Mouse (Mus musculus) G1E (cell line): ENCODE data around the gene Akap13. TPM values are rescaled to one million over a fixed set of nuclear protein-coding genes. Genes with fewer than 3 reads are reported as not detected.

ENCODE experiments used
- ATAC-seq: 2 replicates; pipeline ENCODE4 v1.8.0; 2016; ENCODE audit warnings: mild to moderate bottlenecking; ENCODE audit not compliant: insufficient number of reproducible peaks, poor library complexity, low FRiP score, severe bottlenecking; ENCODE audit errors: extremely low read depth
- DNase-seq: peaks from one replicate; pipeline ENCODE4 v3.0.0; 2012; ENCODE audit warnings: low spot score
- H3K27me3 ChIP-seq: 2 replicates; pipeline ENCODE4 v1.6.1; 2012; ENCODE audit warnings: mild to moderate bottlenecking, low read length, inconsistent platforms; ENCODE audit not compliant: insufficient read depth
- H3K36me3 ChIP-seq: replicated peaks from 2 replicates; pipeline ENCODE3; 2012; ENCODE audit warnings: mild to moderate bottlenecking, inconsistent platforms
- H3K4me1 ChIP-seq: 2 replicates; pipeline ENCODE4 v1.6.1; 2012; ENCODE audit warnings: low read depth, low read length, inconsistent platforms, mixed read lengths; ENCODE audit not compliant: insufficient read depth
- H3K4me3 ChIP-seq: 2 replicates; pipeline ENCODE4 v1.5.1; 2012; ENCODE audit warnings: low read depth, mild to moderate bottlenecking, inconsistent platforms, low read length, moderate library complexity, mixed read lengths
- H3K9me3 ChIP-seq: replicated peaks from 2 replicates; pipeline ENCODE4 v1.6.1; 2012; ENCODE audit warnings: inconsistent platforms
- CTCF ChIP-seq: IDR thresholded peaks from 2 replicates; pipeline ENCODE4 v1.5.1; 2012; ENCODE audit warnings: low read depth, low read length, inconsistent platforms, mixed read lengths
- GATA1 ChIP-seq: IDR thresholded peaks from 2 replicates; pipeline ENCODE4 v1.6.1; 2012; ENCODE audit warnings: borderline replicate concordance, low read length, inconsistent platforms, mixed read lengths
- GATA2 ChIP-seq: IDR thresholded peaks from 2 replicates; pipeline ENCODE4 v1.6.1; 2012; ENCODE audit warnings: low read depth, low read length, inconsistent platforms, borderline replicate concordance
- POLR2AphosphoS5 ChIP-seq: IDR thresholded peaks from 2 replicates; pipeline ENCODE4 v1.6.1; 2012; ENCODE audit warnings: low read depth, low read length, inconsistent platforms; ENCODE audit not compliant: insufficient replicate concordance
- TAL1 ChIP-seq: conservative IDR thresholded peaks from 2 replicates; pipeline ENCODE4 v1.6.1; 2012; ENCODE audit warnings: low read depth, low read length, inconsistent platforms, mixed read lengths
- polyA plus RNA-seq: library from polyadenylated mRNA; stranded (reverse); fragments of >175 nt; gene quantifications from 2 replicates; pipeline ENCODE4 v1.2.3, GENCODE M21; 2012
- total RNA-seq, 2 experiments: library from RNA; stranded (forward) in 1 of 2; stranded (reverse) in 1 of 2; fragments of 200-1000 nt in 1 of 2; fragments of >200 nt in 1 of 2; fragmentation: Nextera tagmentation in 1 of 2; gene quantifications; 2 replicates each; pipeline ENCODE4 v1.2.3; 2014 to 2017

Gene Akap13
- total RNA-seq (2014; fragmentation: Nextera tagmentation) = 25.5 and 123 TPM in 2 replicates
- 47.0 and 50.4 TPM in 2 replicates for total RNA-seq (2017)
- polyA plus RNA-seq = 2.1 and 2.8 TPM in 2 replicates

- H3K36me3 ChIP-seq = no peaks in the 10 kb centered on the region
- H3K4me1 ChIP-seq = peaks cover 3% of the 10 kb centered on the region; the same call in 1 of the 2 replicates
- peak; percentile 93 for ATAC-seq
- peaks cover 8% of the 10 kb centered on the region; the same call in 1 of the 2 replicates for H3K9me3 ChIP-seq
- DNase-seq = no peak
- no peak for TF ChIP-seq POLR2AphosphoS5
- TF ChIP-seq CTCF = no peak
- TF ChIP-seq GATA1 = no peak
- no peak for TF ChIP-seq GATA2
- no peak for TF ChIP-seq TAL1
- peak within 1 kb of the TSS; percentile 60; the same call in 1 of the 2 replicates for H3K4me3 ChIP-seq
- peaks cover 5% of the 10 kb centered on the region; the same call in 1 of the 2 replicates for H3K27me3 ChIP-seq
Measured at GRCm38 (mm10) chr7:75455223-75456151, at the start of gene Akap13. Akap13 (plus strand) TSS chr7:75455534.

DNA sequence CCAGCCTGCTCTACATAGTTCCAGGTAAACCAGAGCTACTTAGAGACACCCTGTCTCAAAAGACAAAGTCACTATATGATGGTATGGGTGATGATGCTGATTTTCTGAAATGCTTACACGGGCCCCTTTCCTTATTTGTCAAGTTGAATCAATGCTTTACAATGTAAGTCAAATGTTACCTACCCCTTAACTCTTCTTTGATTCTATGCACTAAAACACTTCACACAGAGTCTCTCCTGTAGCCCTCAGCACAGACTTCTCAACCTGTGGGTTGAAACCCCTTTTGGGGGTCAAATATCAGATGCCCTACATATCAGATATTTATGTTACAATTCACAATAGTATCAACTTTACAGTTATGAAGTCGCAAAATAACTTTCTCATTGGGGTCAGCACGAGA is 44.7 kb upstream of the Akap13 start:
- ATAC-seq (no peak), DNase-seq (no peak)
- peaks cover 3% of the 10 kb centered on the region; the same call in 1 of the 2 replicates for H3K27me3 ChIP-seq
- H3K4me3 ChIP-seq = no peak overlapping the region
- H3K36me3 ChIP-seq = no peaks in the 10 kb centered on the region
- no peaks in the 10 kb centered on the region for H3K4me1 ChIP-seq
- no peaks in the 10 kb centered on the region for H3K9me3 ChIP-seq
- no peak for TF ChIP-seq GATA2

GRCm38 (mm10) chr7:75411226-75411625 is 44.1 kb upstream of the Akap13 start:
- no peaks in the 10 kb centered on the region for H3K36me3 ChIP-seq
- peaks cover 3% of the 10 kb centered on the region; the same call in 1 of the 2 replicates for H3K27me3 ChIP-seq
- no peaks in the 10 kb centered on the region for H3K9me3 ChIP-seq
- TF ChIP-seq GATA2 = no peak
- TF ChIP-seq CTCF = no peak
- TF ChIP-seq GATA1 = no peak
- no peak overlapping the region for H3K4me3 ChIP-seq
- no peak for DNase-seq
- H3K4me1 ChIP-seq = no peaks in the 10 kb centered on the region
- ATAC-seq = no peak

- no peak overlapping the region for H3K4me3 ChIP-seq
- TF ChIP-seq CTCF (no peak), GATA1 (no peak), TAL1 (no peak), GATA2 (no peak), POLR2AphosphoS5 (no peak)
- no peak for DNase-seq
- ATAC-seq = no peak
- peaks cover 3% of the 10 kb centered on the region; the same call in 1 of the 2 replicates for H3K27me3 ChIP-seq
- no peaks in the 10 kb centered on the region for H3K36me3 ChIP-seq
- H3K4me1 ChIP-seq = no peaks in the 10 kb centered on the region
- H3K9me3 ChIP-seq = no peaks in the 10 kb centered on the region
Measured at GRCm38 (mm10) chr7:75412011-75412510, 43.3 kb upstream of the Akap13 start.

GRCm38 (mm10) chr7:75412568-75412967 is 42.8 kb upstream of the Akap13 start:
- ATAC-seq (no peak), DNase-seq (no peak)
- H3K36me3 ChIP-seq = no peaks in the 10 kb centered on the region
- H3K4me3 ChIP-seq = no peak overlapping the region
- H3K27me3 ChIP-seq = peaks cover 3% of the 10 kb centered on the region; the same call in 1 of the 2 replicates
- TF ChIP-seq GATA2 (no peak), CTCF (no peak), TAL1 (no peak), POLR2AphosphoS5 (no peak)
- no peaks in the 10 kb centered on the region for H3K4me1 ChIP-seq
- no peaks in the 10 kb centered on the region for H3K9me3 ChIP-seq

DNA sequence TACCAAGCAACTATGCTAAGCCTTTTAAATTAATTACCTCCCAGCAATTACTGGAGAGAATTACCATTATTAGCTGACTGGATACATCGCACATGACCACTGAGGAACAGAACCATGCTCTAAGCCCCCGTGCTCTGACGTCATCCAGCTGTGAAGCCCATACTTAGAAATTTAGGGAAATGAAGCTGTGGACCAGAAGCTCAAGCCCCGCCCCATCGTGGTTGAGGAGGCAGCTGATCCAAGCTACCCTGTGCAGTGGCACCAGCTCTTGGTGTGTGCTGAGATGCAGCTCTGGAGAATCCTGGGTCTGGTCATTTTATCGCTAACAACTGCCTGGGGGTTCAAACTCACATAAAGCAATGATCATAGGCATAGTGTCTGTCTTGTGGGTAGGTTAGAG is 41.4 kb upstream of the Akap13 start:
- Histone ChIP-seq H3K9me3 (no peaks in the 10 kb centered on the region), H3K27me3 (no peaks in the 10 kb centered on the region), H3K4me1 (no peaks in the 10 kb centered on the region), H3K4me3 (no peak overlapping the region), H3K36me3 (no peaks in the 10 kb centered on the region)
- DNase-seq = no peak
- ATAC-seq = no peak
- TF ChIP-seq CTCF = no peak
- TF ChIP-seq GATA2 = no peak
- TF ChIP-seq POLR2AphosphoS5 = no peak
- TF ChIP-seq TAL1 = no peak
- TF ChIP-seq GATA1 = no peak
